Mouse (Mus musculus): ENCODE measurements around the gene Nqo2. TPM values are rescaled to one million over a fixed set of nuclear protein-coding genes. Genes with fewer than 3 reads are reported as not detected.

Gene Nqo2
- polyA plus RNA-seq, 1 experiment = 8.8 TPM

DNA sequence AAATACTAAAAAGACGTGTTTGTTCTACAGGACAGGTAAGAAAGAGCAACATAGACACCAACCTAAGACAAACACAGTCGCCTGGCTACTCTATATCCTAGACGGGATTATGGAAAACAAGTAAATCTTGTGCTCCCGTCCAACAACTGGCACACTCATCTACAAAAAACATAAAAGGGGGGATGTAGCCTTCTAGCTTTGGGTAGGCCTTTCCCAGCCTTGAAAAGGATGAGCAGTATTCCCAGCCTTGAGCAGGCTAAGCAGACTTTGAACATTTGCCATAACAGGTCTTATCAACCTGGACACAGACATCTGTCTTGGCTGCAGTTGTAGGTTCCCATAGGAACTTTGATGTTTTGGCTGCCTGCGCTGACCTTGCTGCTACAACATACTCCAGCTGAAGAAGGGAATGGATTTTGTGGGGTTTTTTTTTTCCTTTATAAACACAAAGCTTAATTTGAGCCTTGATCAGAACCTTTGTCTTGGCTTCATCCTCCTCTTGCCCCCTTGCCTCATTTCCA is 23.1 kb upstream of the Nqo2 start:
- TF ChIP-seq POLR2A (IDR thresholded peaks at IDR 0.05; ENCODE audit: extremely low read depth, insufficient read depth, low read length) = no peak
- no peak for TF ChIP-seq CTCF (IDR thresholded peaks at IDR 0.05; ENCODE audit: extremely low read depth, insufficient read depth, low read length)
- Histone ChIP-seq H3K4me3 (ENCODE audit: insufficient read depth, low read length) (no peak overlapping the region), H3K4me1 (ENCODE audit: control insufficient read depth, insufficient read depth, low read length) (peaks cover under 1% of the 10 kb centered on the region; the same call in 1 of the 2 replicates), H3K27ac (ENCODE audit: insufficient read depth, low read length) (no peak overlapping the region)

DNA sequence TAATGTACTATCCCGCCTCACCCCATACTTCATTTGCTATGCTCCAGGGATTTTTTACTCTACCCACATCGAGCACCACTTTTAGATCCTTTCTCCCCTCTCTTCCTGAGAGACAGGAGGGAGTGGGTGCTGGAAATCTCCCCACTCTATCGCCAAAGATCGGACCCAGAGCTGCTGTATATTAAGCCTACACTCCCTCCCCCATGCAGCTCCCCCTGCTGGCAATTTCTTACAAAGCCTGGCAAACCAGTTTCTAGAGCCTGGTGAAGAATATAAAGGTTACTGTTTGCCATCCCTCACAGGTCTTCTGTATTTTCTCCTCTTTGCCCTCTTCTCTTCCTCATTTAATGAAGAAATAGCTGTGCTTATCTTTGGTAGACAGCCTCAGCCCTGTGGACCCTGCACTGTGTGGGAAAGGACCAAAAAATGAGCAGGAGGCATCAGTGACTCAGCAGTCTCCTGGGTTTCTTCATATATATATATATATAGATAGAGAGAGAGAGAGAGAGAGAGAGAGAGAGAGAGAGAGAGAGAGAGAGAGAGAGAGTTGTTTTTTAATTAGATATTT is 22.2 kb upstream of the Nqo2 start:
- Histone ChIP-seq H3K4me3 (ENCODE audit: insufficient read depth, low read length) (no peak overlapping the region), H3K27ac (ENCODE audit: insufficient read depth, low read length) (no peak overlapping the region), H3K4me1 (ENCODE audit: control insufficient read depth, insufficient read depth, low read length) (no peaks in the 10 kb centered on the region; the same call in 1 of the 2 replicates)
- TF ChIP-seq CTCF (IDR thresholded peaks at IDR 0.05; ENCODE audit: extremely low read depth, insufficient read depth, low read length) = peak; percentile 43
- no peak for TF ChIP-seq POLR2A (IDR thresholded peaks at IDR 0.05; ENCODE audit: extremely low read depth, insufficient read depth, low read length)

DNA sequence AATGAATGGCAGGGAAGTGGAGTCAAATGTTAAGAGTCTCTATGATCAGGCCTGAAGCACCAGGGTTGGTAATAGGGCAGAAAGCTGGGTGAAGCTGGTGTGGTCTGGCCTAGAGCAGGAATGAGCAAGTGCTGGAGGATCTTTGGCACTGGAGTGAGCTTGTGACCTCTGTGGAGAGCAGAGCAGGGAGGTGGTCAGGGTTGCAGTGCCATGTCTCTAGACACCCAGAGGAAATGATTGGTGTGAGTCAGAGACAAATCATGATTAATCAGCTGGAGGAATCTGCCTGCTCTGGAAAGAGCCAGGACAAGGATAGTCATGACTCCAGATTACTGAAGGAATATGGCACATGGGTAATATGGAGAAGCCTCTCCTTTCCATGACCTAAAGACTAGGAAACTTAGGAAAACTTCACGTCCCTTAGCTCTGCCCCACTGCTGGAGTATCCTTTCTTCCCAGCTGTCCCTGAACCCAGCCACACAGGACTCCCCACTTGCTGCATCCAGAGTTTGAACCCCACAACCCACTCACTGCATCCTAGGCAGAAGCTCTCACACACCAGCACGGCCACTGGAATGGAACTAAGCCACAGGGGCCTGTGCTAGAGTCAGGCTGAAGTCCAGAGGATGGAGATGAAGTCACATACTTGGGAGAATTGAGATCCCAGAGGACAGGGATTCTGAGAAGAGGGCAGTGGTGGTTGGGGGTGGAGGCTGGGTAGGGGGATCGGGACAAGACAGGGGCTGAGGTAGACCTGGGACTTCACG is 13.0 kb upstream of the Nqo2 start:
- Histone ChIP-seq H3K4me1 (ENCODE audit: control insufficient read depth, insufficient read depth, low read length) (no peaks in the 10 kb centered on the region), H3K27ac (ENCODE audit: insufficient read depth, low read length) (no peak overlapping the region), H3K4me3 (ENCODE audit: insufficient read depth, low read length) (no peak overlapping the region)
- no peak for TF ChIP-seq POLR2A (IDR thresholded peaks at IDR 0.05; ENCODE audit: extremely low read depth, insufficient read depth, low read length)
- TF ChIP-seq CTCF (IDR thresholded peaks at IDR 0.05; ENCODE audit: extremely low read depth, insufficient read depth, low read length) = no peak

- TF ChIP-seq POLR2A (IDR thresholded peaks at IDR 0.05; ENCODE audit: extremely low read depth, insufficient read depth, low read length) = no peak
- TF ChIP-seq CTCF (IDR thresholded peaks at IDR 0.05; ENCODE audit: extremely low read depth, insufficient read depth, low read length) = no peak
- H3K4me3 ChIP-seq (ENCODE audit: insufficient read depth, low read length) = no peak overlapping the region
- no peaks in the 10 kb centered on the region for H3K4me1 ChIP-seq (ENCODE audit: control insufficient read depth, insufficient read depth, low read length)
- H3K27ac ChIP-seq (ENCODE audit: insufficient read depth, low read length) = no peak overlapping the region
Measured at GRCm38 (mm10) chr13:33952075-33952449, 12.4 kb upstream of the Nqo2 start.

DNA sequence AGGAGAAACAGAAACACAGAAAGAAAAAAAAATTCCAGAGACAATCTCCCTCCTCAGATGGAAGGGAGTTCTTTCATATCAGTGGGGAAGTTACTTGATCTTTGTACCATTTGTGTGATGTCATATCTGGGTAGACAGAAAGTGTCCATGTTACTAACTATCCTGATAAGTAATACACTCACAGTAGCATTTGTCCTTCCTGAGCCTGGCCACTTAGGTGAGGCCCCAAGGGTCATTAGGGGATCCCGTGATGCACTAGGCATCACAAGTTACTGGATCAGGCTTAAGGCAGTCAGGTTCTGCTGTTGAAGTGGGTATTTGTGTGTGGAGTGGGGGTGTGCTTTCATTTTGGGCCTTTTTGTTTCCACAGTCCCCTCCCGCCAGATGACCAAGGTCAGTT is 11.5 kb upstream of the Nqo2 start:
- no peak overlapping the region for H3K27ac ChIP-seq (ENCODE audit: insufficient read depth, low read length)
- TF ChIP-seq POLR2A (IDR thresholded peaks at IDR 0.05; ENCODE audit: extremely low read depth, insufficient read depth, low read length) (no peak), CTCF (IDR thresholded peaks at IDR 0.05; ENCODE audit: extremely low read depth, insufficient read depth, low read length) (no peak)
- no peak overlapping the region for H3K4me3 ChIP-seq (ENCODE audit: insufficient read depth, low read length)
- no peaks in the 10 kb centered on the region for H3K4me1 ChIP-seq (ENCODE audit: control insufficient read depth, insufficient read depth, low read length)

DNA sequence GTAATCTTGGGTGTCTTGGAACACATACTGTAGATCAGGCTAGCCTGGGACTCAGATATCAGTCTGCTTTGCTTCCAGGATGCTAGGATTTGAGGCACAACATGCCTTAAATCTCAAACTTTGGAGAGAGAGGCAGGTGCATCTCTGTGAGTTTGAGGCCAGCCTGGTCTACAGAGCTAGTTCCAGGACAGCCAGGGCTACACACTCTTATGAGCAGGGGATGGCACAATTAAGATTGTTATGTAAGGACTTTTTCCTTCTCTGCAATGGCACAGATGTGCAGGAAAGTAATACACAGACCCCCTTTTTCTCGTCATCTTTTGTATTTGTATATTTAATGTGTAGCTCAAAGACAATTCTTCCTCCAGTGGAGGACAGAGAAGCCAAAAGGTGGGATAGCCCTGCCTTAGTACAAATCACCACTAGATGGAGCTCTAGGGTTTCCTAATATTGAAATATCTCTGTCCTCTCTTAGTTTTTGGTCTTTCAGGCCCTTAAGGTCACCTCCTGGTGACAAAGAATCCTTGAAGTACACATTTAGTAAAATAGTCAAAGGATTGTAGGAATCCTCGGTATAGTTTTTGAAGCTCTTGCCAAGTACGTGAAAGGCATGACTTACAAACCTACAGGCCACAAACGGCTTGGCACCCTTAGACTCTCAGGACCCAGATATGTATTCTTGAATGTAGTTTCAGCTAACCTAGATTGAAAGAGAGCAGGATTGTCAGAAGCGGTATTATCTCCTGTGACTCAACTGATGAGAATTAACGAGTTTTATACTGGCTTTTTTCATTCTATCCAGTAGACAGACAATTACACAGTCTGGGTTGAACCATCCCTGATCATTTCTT is 7.7 kb upstream of the Nqo2 start:
- Histone ChIP-seq H3K4me3 (ENCODE audit: insufficient read depth, low read length) (no peak overlapping the region), H3K27ac (ENCODE audit: insufficient read depth, low read length) (no peak overlapping the region), H3K4me1 (ENCODE audit: control insufficient read depth, insufficient read depth, low read length) (no peaks in the 10 kb centered on the region)
- peak; percentile 47; the same call in 1 of the 2 replicates for TF ChIP-seq CTCF (IDR thresholded peaks at IDR 0.05; ENCODE audit: extremely low read depth, insufficient read depth, low read length)
- TF ChIP-seq POLR2A (IDR thresholded peaks at IDR 0.05; ENCODE audit: extremely low read depth, insufficient read depth, low read length) = no peak

- Histone ChIP-seq H3K4me1 (ENCODE audit: control insufficient read depth, insufficient read depth, low read length) (no peaks in the 10 kb centered on the region), H3K27ac (ENCODE audit: insufficient read depth, low read length) (no peak overlapping the region), H3K4me3 (ENCODE audit: insufficient read depth, low read length) (no peak overlapping the region)
- no peak for TF ChIP-seq POLR2A (IDR thresholded peaks at IDR 0.05; ENCODE audit: extremely low read depth, insufficient read depth, low read length)
- no peak for TF ChIP-seq CTCF (IDR thresholded peaks at IDR 0.05; ENCODE audit: extremely low read depth, insufficient read depth, low read length)
Measured at GRCm38 (mm10) chr13:33959771-33960170, 4.7 kb upstream of the Nqo2 start.

DNA sequence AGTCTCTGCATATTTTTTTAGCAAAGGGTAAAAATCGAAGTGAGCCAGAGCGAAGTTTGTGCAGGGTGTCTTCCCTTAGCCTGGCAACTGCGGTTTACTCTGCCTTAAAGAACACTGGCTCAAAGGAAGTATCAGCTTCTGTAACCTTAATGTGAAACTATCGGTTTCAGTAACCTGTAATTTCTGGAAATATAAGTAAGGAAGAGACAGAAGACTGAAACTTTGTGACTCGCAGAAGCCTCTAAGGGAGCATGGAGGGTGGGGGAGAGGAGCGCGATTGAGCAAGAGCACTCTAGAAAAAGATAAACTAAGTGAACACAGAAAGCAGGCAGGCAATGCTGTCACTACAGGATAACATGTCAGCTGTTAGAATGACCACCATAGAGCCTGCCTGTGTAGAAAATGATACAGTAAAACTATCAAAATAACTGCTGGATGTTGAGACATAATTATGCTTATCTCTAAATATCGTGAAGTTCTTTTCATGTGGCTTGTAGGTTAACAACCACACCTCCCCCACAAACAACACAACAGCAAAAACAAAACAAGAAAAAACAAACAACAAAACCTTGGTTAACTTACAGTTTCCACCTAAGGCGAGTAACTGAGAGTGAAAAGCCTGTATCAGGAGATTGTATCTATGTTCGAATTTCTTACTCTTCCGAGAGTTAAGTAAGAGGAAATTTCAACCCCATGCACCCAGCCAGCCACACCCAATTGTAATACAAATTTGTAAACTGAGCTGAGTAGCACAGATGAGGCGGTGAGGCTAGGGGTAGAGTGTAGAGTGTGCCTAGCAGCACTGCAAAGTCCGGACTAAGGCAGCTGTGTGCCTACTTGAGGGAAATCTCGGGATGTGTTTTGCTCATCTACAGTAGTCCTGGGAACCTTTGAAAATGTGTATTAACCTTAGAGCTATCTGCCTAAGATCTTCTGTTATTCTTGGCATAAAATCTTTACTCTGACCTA is 853 bp downstream of the Nqo2 start:
- no peaks in the 10 kb centered on the region for H3K4me1 ChIP-seq (ENCODE audit: control insufficient read depth, insufficient read depth, low read length)
- no peak overlapping the region for H3K27ac ChIP-seq (ENCODE audit: insufficient read depth, low read length)
- no peak for TF ChIP-seq CTCF (IDR thresholded peaks at IDR 0.05; ENCODE audit: extremely low read depth, insufficient read depth, low read length)
- no peak for TF ChIP-seq POLR2A (IDR thresholded peaks at IDR 0.05; ENCODE audit: extremely low read depth, insufficient read depth, low read length)
- peak overlapping the region; percentile 51 for H3K4me3 ChIP-seq (ENCODE audit: insufficient read depth, low read length)

Data from cortical plate, adult 2 months (tissue).